Mouse (Mus musculus) layer of hippocampus, adult 8-10 months (tissue): Measurements from ENCODE around the gene Pmepa1. TPM values are rescaled to one million over a fixed set of nuclear protein-coding genes. Genes with fewer than 3 reads are reported as not detected.

Experiments
- DNase-seq, 2 experiments: peaks; one replicate each; pipeline ENCODE4 v3.0.0; 2022; ENCODE audit warnings: low spot score in 2 of 2
- total RNA-seq, 4 experiments: library from RNA; stranded (reverse); gene quantifications; 2 replicates each; pipeline ENCODE4 v1.2.4; 2022

The Pmepa1 gene
- total RNA-seq, 4 experiments from 2014 or later = 15.0 to 37.8 (median 25.3) TPM

DNA sequence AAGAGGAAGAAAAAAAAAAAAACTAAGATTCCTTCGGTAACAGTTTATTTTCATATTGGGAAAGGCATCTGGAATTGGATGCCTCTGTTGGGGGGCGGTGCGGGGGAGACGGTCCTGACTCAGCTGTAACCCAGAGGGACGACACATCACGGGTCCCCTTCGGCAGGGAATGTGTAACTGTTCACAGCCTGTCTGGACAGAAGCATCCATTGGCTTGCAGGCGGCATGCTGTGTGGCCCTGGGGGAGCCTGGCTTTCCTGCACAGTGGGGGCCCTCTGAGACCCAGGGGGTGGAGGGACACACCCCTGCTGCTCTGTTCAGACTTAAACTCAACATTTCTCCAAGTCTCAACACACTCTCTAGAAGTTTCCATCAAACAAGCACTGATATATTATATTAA lies 49.5 kb downstream of the Pmepa1 start:
- DNase-seq = no peak

DNA sequence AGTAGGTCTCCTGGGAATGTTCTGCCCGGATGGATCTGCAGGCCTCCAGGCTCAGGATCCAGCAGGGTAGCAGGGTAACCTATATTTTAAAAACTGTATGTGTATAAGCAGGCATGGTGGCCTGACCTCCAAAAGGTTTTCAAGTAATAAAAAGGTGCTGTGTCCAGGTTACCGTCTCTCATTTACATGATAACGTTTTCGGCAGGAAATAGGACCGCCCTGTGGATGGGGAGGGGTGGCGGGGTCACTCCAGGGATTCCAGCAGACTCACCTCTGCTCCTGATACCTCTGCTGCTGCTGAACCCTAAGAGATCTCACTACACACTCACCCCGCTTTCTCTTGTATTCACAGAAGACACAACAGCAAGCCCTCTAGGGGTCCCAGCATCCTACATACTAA lies 50.4 kb downstream of the Pmepa1 start:
- DNase-seq = no peak

DNA sequence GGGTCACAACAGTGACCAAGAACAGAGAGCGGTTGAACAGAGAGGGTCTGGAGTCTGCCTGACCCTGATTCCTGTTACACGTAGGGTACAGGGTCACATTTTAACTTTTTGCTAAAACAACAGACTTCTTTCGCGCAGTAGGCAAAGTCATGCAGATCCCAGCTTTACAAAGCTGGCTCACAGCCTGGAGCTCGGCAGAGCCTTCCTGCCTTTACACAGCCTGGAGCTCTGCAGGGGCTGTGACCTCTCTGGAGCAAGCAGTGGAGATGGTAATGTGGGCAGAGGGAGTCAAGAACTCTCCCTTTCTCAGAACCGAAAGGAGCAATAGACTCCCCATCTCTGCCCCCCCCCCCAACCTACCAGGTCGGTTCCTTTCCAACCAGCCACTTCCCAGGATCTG lies 51.5 kb downstream of the Pmepa1 start:
- DNase-seq = no peak

DNA sequence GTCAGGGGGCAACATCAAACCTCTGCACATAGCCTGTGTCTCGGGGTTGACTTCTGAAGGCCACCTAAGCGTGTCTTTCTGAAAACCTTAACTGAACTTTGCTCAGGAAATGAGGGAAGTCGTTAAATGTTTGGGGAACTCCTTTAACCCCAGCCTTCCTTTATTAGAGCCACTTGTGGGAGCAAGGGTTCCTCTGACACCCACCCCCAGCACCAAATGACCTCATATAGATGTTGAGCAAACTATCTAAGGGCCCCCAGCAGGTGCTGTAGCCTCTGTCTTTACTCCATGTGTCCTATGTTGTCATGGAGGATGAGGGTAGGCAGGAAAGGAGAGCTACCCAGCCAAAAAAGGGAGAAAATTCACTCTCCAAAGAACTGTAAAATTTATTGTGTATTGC lies 52.2 kb downstream of the Pmepa1 start:
- DNase-seq = no peak

DNA sequence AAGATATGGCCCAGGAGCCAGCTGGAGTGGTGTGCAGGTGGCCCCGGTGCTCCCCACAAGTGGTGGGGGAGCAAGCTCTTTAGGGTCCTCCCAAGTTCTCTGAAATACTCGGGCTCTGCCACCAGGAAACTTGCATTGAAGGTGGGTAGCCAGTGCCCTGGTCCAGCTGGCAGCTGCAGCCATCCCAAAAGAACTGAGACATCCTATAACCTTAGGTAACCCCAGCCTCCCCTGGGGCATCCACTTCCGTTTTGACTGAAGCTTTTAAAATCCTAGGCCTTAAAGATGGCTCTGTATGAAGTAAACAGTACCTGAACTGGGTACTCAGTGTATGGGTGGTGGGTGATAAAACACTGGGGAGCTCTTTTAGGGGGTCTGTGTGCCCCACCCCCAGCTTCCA lies 52.8 kb downstream of the Pmepa1 start:
- DNase-seq = no peak

DNA sequence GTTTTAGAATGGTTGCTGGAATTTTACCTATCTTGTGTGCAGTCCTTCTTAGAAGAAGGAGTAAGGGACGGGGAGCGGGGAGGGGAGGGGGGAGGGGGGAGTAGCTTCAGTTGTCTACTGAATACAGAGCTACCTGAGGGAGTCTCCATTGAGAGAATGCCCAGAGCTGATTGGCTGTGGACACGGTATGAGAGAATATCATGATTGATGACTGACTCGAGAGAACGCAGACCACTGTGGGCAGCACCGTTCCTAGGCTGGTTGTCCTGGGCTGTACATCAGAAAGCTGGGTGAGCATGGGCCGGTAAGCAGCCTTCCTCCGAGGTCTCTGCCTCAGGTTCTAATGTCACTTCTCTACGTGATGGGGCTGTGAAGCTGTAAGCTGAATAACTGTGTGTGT lies 55.6 kb downstream of the Pmepa1 start:
- DNase-seq = no peak

DNA sequence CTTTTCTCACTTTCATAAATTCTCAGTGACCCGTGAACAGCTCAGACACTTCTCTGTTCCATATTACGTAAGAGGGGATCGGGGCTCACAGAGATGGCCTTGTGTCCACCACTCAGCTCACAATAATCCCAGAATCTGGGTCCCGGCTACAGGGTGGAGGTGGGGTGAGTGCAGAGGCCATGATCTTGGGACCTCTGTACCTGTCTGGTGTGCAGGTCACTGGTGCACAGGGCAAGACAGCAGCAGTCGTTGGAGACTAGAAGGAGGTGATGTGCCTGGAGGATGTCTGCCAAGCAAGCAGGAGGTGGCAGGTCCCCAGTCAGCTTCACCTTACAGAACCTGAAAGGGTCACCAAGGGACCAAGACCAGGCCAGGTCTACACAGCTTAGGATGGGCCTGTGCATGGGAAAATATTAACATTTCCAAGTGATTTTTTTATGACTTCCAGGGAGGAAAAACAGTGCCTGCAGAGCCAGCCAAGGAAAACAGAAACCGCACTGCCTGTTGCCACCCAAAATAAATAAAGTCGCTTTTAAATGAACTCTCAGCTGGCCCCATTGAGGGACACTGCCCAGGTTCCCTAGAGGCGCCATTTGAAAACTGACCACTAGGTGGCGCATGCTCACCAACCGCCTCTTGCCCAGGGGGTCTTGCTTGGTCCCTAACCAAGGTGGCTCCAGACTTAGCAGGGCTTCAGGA lies 56.9 kb downstream of the Pmepa1 start:
- DNase-seq = no peak

DNA sequence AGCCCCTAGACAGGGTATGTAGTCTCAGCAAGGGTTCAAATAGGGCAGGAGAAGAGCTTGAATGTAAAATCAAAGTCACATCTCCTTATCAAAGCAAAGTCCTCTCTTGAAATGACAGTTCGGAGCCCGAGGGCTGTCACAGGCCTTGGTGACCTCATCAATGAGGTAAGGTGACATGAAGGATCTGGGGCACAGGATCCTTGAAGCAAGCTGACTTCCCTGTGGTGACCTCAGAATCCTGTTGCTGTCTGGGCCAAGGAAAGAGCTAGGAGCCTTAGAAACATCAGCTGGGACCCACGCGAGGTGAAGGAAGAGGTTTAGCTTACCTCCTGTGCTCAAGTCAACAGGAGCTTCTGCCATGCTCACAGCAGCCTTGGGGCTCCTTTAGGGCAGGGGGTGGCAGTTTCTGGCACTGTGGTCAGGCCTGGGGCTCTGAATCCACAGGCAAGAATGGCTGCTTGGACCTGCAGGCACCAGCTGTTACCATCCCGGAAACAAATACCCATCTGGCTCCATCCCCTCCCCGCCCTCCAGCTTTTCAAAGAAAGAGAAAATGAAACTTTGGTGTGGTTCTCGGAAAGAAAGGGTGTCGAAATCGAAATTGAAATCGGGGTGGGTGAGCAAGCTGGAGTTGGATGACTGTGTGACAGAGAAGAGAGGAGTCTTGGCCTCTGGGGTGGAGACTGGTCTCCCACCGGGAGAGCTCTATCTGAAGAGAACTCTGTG lies 57.8 kb downstream of the Pmepa1 start, which contains the start of gene Zbp1:
TSS of gene Zbp1 (minus strand) at position 508 of the 726 bp plus-strand sequence.
- no peak for DNase-seq

DNA sequence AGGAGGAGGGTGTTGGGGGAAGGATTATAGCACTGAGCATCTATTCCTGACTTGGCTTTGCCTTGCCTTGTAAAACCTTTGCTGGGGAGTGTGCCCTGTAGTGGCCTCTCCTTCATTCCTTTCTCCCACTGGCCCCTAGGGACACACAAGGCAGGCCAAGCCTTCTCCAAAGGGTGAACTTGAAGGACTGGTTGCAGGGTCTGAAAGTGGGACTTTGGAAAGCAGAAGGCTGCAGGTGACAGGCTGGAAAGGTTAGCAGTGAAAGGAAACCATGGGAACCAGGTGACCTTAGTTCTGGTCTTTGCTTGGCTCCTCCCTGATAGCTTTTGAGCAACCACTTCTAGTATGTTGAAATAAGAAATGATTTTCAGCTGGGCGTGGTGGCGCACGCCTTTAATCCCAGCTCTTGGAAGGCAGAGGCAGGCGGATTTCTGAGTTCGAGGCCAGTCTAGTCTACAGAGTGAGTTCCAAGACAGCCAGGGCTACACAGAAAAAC lies 58.5 kb downstream of the Pmepa1 start:
- no peak for DNase-seq

DNA sequence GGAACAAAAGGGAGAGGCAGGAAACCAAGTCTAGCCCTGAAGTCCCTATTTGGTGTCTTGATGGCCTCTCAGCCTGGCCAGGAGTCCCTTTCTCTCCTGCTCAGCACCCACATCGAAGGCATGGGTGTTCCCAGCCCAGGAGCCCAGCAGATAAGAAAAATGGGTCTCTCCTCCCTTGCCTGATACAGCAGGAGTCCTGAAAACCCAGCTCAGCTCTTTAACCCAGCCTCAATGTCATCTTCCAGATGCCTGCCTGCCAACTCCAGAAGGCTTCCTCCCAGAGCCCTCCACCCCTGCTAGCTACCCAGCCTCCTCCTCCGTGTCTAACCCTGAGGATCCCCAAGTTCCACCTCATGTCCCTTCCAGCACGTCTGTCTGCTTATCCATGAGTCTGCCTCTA lies 59.1 kb downstream of the Pmepa1 start:
- no peak for DNase-seq

DNA sequence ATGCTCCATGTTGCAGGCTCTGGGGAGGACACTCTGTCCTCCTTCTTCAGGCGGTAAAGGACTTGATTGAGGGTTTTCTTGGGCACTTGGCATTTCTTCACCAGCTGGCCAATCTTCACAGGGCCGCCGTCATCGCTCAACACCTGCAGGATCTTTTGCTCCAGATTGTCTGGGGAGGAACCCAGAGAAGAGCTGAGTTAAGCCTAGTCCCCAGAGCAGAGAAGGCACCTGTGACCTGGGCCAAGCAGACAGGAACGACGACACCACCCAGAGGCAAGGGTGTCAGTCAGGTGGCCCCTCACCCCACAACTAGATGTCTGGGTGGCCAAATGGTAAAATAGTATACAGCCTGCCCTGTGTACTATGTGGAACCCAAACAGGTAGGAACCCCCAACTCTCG lies 59.5 kb downstream of the Pmepa1 start:
- no peak for DNase-seq

DNA sequence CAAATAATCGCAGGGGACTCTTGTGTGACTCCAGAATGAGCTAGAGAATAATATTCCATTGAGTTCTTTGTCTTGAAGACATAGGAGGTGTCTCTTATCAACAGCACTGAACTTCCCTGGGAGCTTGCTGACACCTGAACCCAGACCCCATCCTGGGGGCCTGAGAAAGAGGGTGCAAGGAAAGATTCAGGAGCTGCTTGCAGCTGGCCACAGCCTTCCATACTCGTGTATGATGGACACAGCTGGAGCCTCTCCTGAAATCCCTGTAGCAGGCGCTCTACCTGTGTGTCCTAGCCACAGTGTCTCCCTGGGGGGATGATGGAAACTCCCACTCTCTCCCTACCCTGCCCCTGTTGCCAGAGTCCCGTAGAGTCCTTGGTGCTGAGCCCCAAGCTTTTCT lies 64.1 kb downstream of the Pmepa1 start:
- DNase-seq = no peak

DNA sequence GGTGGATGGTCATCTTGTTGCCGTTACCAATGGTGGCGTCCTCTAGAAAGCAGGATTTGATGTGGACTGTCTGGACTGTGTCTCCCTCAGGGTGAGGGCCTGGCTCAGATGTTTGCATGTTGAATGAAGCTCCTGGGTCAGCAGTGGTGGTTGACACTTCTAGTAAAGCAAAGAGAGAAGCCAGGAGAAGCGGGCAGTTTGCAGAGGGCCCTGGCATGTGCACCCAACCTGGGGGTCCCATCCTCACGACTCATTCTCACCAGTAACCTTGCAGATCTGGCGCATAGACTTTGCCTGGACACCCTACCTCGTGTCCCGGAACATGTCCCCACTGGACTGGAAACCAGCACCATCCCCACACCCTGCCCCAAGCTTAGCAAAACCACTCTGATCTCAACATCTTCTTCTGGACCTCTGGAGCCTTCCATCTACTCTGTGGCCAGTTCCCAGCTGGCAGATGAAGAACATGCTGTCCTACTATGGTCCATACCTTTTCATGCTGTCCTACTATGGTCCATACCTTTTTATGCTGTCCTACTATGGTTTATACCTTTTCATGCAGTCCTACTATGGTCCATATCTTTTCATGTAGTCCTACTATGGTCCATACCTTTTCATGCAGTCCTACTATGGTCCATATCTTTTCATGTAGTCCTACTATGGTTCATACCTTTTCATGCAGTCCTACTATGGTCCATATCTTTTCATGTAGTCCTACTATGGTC lies 67.1 kb downstream of the Pmepa1 start:
- DNase-seq = no peak

DNA sequence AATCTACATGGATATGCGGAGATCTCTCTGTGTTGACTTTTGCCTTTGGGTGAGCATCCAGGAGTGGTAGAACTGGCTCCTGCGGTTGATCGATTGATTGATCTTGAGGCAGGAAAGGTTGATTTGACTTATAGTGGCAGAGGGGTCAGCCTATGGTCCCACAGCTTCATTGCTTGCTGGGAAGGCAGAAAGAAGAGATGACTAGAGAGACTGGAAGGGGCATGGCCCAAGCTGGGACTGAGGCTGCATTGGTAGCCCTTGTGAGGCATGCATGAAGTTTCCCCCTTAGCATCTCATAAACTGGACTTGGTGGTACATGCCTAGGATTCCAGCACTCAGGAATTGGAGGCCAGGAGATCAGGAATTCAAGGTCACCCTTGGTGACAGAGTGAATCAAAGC lies 69.3 kb downstream of the Pmepa1 start:
- no peak for DNase-seq

DNA sequence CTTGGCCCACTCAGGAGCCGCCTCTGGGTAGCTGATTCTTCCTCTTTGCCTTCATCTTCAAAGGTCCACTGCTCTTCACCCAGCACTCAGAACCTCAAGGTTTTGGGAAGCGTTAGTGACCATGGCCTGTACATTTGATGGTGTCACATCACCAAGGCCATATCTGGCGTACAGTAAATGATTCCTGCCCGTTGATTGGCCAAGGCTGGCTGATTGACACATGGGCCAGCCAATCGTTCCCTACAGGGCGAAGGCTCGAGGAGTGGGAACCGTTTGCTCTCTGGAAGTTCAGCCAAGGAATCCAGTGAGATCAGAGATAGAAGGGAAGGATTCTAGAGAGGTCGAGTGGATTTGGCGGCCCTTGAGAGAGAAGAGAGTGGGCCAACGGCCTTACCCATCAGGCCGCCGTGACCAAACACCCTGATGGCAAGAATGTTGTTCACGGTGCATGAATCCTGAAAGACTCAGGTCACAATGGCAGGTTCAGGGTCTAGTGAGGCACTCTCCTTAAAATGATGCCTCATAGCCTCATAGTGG lies 70.7 kb downstream of the Pmepa1 start:
- no peak for DNase-seq

DNA sequence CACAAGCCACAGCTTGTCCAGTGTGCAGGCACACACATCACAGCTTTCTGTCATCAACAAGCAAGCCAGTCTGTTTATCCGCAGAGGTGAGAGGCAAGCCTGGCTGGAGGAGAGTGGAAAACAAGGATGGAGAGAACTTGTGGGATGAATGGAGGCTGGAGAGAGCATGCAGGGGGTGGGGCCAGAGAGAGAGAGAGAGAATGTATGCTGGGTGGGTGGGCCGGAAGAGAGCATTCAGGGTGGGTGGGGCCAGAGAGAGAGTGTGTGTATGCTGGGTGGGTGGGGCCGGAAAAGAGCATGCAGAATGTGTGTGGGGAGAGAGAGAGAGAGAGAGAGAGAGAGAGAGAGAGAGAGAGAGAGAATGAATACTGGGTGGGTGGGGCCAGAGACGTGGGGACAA lies 71.7 kb downstream of the Pmepa1 start:
- DNase-seq = no peak

DNA sequence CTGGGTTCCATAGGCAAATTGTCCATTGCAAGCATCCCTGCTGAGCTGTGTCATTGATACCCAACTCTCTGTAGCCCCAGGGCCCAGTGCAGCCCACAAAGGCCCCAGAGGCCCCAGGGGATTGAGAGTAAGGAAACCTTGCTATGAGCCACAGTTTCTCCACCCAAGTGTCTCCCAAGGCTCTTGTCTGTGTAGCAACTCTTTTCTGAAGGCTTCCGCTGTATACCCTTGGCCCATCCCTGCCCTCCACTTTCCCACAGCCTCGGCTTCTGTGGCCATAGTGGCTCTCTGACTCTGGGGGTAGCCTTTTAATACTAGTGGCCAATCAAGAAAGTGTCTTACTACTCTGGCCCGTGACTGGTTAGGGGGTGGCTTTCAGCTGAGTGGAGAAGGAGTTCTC lies 72.6 kb downstream of the Pmepa1 start:
- no peak for DNase-seq

DNA sequence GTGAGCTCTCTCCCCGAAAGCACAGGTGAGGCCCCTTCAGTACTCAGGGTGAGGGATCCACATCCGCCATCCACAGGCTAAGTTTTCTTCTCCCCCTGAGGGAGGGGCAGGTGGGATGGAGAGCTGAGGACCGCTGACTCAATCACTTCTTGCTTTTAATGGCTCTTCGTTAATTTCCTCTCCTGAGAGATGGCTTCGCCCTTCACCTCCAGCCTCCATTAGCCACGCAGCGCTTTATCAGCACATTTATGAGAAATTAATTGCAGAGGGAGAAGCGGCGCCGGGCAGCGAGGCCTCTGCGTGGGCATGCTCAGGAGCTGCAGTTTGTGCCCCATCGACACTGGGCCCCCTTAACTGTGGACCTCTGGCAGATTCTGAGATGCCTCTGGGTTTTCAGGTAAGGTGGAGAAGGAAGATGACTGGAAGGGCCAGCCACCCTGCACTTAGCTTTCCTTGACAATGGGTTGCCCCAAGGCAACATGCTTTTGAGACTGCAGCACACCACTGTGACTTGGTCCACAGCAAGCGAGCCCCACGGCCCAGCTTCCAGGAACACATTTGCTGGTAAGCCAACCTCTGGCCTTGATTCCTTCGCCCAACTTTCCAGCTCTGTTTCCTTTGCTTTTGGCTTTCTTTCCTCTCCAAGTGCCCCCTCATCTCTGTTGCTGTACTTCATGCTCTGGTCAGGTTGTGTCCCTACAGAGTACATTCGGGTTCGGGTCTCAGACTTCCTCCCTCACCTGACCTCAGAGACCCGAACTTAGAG lies 73.2 kb downstream of the Pmepa1 start:
- DNase-seq = no peak

DNA sequence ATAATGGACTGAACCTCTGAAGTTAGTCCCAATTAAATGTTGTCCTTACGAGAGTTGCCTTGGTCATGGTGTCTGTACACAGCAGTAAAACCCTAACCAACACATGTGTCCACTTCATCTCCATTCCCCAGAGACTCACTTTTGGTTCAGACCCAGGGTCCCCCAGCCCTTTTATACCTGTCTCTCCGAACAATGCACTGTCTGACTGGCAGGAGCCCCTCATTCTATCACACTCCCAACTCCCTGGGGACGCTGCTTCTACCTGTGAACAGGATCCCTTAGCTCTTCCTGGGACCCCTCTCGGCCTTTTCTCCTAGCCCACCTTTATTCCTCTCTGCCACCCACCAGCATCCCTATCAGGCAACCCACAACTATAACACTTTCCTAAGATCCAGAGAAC lies 81.5 kb downstream of the Pmepa1 start:
- no peak for DNase-seq

DNA sequence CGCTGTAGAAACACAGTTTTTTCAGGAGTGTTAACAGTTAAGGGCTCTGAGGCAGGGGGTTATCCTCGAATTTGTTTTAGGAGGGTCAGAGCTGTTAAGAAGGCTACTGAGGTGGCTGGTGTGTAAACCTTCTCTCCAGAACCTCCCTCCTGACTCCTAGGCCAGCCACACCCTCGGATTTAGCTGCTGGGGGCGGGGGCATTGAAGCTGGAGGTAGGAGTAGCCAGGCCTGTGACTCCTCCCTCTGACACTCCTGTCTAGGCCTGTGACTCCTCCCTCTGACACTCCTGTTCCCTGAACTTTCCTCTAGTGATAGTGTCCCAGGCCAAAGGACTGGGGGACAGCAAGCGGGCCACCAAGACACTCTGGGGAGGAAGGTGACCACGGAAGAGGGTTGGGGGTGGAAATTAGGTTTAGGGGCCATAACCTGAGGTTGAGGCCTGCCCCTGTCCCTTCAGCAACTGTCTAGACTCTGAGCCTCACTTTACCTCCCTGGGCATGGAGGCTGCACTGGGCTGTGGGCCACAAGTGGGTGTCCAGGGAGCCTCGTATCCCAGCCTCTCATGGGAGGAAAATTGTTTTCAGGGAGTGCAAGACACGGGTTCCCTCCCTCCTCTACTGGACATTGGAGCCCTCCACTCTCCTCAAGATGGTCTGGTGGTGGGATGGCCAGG lies 89.0 kb downstream of the Pmepa1 start:
- no peak for DNase-seq
